Mouse (Mus musculus) embryonic facial prominence, embryonic 13.5 days (tissue): ENCODE measurements at regions not wholly inside any gene's neighbourhood (a gene's known extent, or its start where the extent isn't known, plus 50 kb on each side); places are given as distances from the start of the nearest gene placed in this dataset.

Experiments used
- ATAC-seq: fragments of 200-750 bp; cut with Nextera tagmentation; 2 replicates; pipeline ENCODE4 v1.8.0; 2017; ENCODE audit warnings: low read depth; ENCODE audit not compliant: insufficient number of reproducible peaks, insufficient read depth, low FRiP score, low TSS enrichment
- H3K27ac ChIP-seq: fragments of 300-500 bp; sonication (generic); 2 replicates; pipeline ENCODE4 v1.5.1; 2015; ENCODE audit warnings: moderate library complexity, mild to moderate bottlenecking, inconsistent platforms
- H3K27me3 ChIP-seq: fragments of 300-500 bp; sonication (generic); 2 replicates; pipeline ENCODE4 v1.6.1; 2015; ENCODE audit warnings: mild to moderate bottlenecking, inconsistent platforms
- H3K36me3 ChIP-seq: fragments of 300-500 bp; sonication (generic); 2 replicates; pipeline ENCODE4 v1.6.1; 2015; ENCODE audit warnings: mild to moderate bottlenecking, inconsistent platforms
- H3K4me1 ChIP-seq: fragments of 300-500 bp; sonication (generic); 2 replicates; pipeline ENCODE4 v1.6.1; 2015; ENCODE audit warnings: inconsistent platforms
- H3K4me2 ChIP-seq: fragments of 300-500 bp; sonication (generic); 2 replicates; pipeline ENCODE4 v1.6.1; 2015; ENCODE audit warnings: moderate library complexity, mild to moderate bottlenecking, inconsistent platforms
- H3K4me3 ChIP-seq: fragments of 300-500 bp; sonication (generic); 2 replicates; pipeline ENCODE4 v1.5.1; 2015; ENCODE audit warnings: mild to moderate bottlenecking, inconsistent platforms
- H3K9ac ChIP-seq: fragments of 300-500 bp; sonication (generic); 2 replicates; pipeline ENCODE4 v1.6.1; 2015; ENCODE audit warnings: mild to moderate bottlenecking, inconsistent platforms
- H3K9me3 ChIP-seq: fragments of 300-500 bp; sonication (generic); 2 replicates; pipeline ENCODE4 v1.6.1; 2016; ENCODE audit warnings: inconsistent platforms
- WGBS: fragments of 180-500 bp; shearing (Covaris S2); methylation state at CpG from one replicate; pipeline ENCODE4 v1.1.7; 2015; ENCODE audit warnings: mixed read lengths; 5-methylcytosine and 5-hydroxymethylcytosine counted together

GRCm38 (mm10) chr3:80042756-80043484 is 158.6 kb downstream of the Fam198b start:
- ATAC-seq, result no peak
- 71% methylated on average over 5 of the region's 5 CpGs for WGBS
- Histone ChIP-seq H3K4me2 (no peak overlapping the region), H3K4me3 (no peak overlapping the region), H3K9ac (no peak overlapping the region), H3K36me3 (no peaks in the 10 kb centered on the region), H3K4me1 (no peaks in the 10 kb centered on the region), H3K27me3 (no peaks in the 10 kb centered on the region), H3K9me3 (no peaks in the 10 kb centered on the region), H3K27ac (no peak overlapping the region)

GRCm38 (mm10) chr3:80049495-80050225 is 165.3 kb downstream of the Fam198b start:
- H3K4me1 ChIP-seq, result peaks cover 10% of the 10 kb centered on the region; the same call in 1 of the 2 replicates
- ATAC-seq, result no peak
- no peaks in the 10 kb centered on the region for H3K9me3 ChIP-seq
- no peak overlapping the region for H3K9ac ChIP-seq
- H3K36me3 ChIP-seq, result no peaks in the 10 kb centered on the region
- no peak overlapping the region for H3K27ac ChIP-seq
- no peaks in the 10 kb centered on the region for H3K27me3 ChIP-seq
- WGBS, result 80% methylated on average over 5 of the region's 5 CpGs
- H3K4me2 ChIP-seq, result no peak overlapping the region
- H3K4me3 ChIP-seq, result no peak overlapping the region

- H3K4me3 ChIP-seq, result no peak overlapping the region
- peaks cover 10% of the 10 kb centered on the region; the same call in 1 of the 2 replicates for H3K4me1 ChIP-seq
- H3K4me2 ChIP-seq, result no peak overlapping the region
- no peak for ATAC-seq
- no peaks in the 10 kb centered on the region for H3K27me3 ChIP-seq
- H3K36me3 ChIP-seq, result no peaks in the 10 kb centered on the region
- no peak overlapping the region for H3K9ac ChIP-seq
- H3K9me3 ChIP-seq, result no peaks in the 10 kb centered on the region
- H3K27ac ChIP-seq, result no peak overlapping the region
- 50% methylated on average over 4 of the region's 4 CpGs for WGBS
Measured at GRCm38 (mm10) chr3:80050920-80051319, 166.6 kb downstream of the Fam198b start.

- Histone ChIP-seq H3K4me3 (no peak overlapping the region), H3K27me3 (no peaks in the 10 kb centered on the region), H3K9ac (no peak overlapping the region), H3K4me2 (no peak overlapping the region), H3K27ac (no peak overlapping the region), H3K4me1 (peaks cover 10% of the 10 kb centered on the region; the same call in 1 of the 2 replicates), H3K9me3 (no peaks in the 10 kb centered on the region), H3K36me3 (no peaks in the 10 kb centered on the region)
- ATAC-seq, result no peak
- WGBS, result 45% methylated on average over 4 of the region's 4 CpGs
Measured at GRCm38 (mm10) chr3:80051963-80052362, 167.6 kb downstream of the Fam198b start.

- WGBS, result 49% methylated on average over 3 of the region's 3 CpGs
- H3K9me3 ChIP-seq, result no peaks in the 10 kb centered on the region
- peaks cover 10% of the 10 kb centered on the region; the same call in 1 of the 2 replicates for H3K4me1 ChIP-seq
- no peak overlapping the region for H3K9ac ChIP-seq
- ATAC-seq, result no peak
- no peak overlapping the region for H3K4me2 ChIP-seq
- no peak overlapping the region for H3K27ac ChIP-seq
- H3K27me3 ChIP-seq, result no peaks in the 10 kb centered on the region
- no peaks in the 10 kb centered on the region for H3K36me3 ChIP-seq
- H3K4me3 ChIP-seq, result no peak overlapping the region
Measured at GRCm38 (mm10) chr3:80052879-80053278, 168.5 kb downstream of the Fam198b start.

- Histone ChIP-seq H3K27me3 (no peaks in the 10 kb centered on the region), H3K9ac (no peak overlapping the region), H3K9me3 (no peaks in the 10 kb centered on the region), H3K4me1 (peaks cover 10% of the 10 kb centered on the region; the same call in 1 of the 2 replicates), H3K36me3 (no peaks in the 10 kb centered on the region), H3K4me3 (no peak overlapping the region), H3K4me2 (no peak overlapping the region), H3K27ac (no peak overlapping the region)
- WGBS, result 73% methylated on average over 2 of the region's 2 CpGs
- no peak for ATAC-seq
Measured at GRCm38 (mm10) chr3:80053435-80053834, 169.1 kb downstream of the Fam198b start.

GRCm38 (mm10) chr3:80056636-80057350 is 172.5 kb downstream of the Fam198b start:
- H3K4me3 ChIP-seq, result no peak overlapping the region
- ATAC-seq, result no peak
- 0 out of 2 replicates have a peak, but pooled peaks cover 3% of the 10 kb centered on the region for H3K4me1 ChIP-seq
- H3K27me3 ChIP-seq, result no peaks in the 10 kb centered on the region
- no peaks in the 10 kb centered on the region for H3K9me3 ChIP-seq
- no peak overlapping the region for H3K27ac ChIP-seq
- H3K9ac ChIP-seq, result no peak overlapping the region
- H3K36me3 ChIP-seq, result no peaks in the 10 kb centered on the region
- WGBS, result 59% methylated on average over 6 of the region's 6 CpGs
- no peak overlapping the region for H3K4me2 ChIP-seq

- 30% methylated on average over 2 of the region's 2 CpGs for WGBS
- H3K4me2 ChIP-seq, result no peak overlapping the region
- no peak overlapping the region for H3K27ac ChIP-seq
- H3K27me3 ChIP-seq, result no peaks in the 10 kb centered on the region
- H3K9ac ChIP-seq, result no peak overlapping the region
- H3K36me3 ChIP-seq, result no peaks in the 10 kb centered on the region
- no peaks in the 10 kb centered on the region for H3K9me3 ChIP-seq
- no peak overlapping the region for H3K4me3 ChIP-seq
- no peaks in the 10 kb centered on the region for H3K4me1 ChIP-seq
- ATAC-seq, result no peak
Measured at GRCm38 (mm10) chr3:80058722-80059121, 174.4 kb downstream of the Fam198b start.

- WGBS, result 75% methylated on average over 5 of the region's 5 CpGs
- Histone ChIP-seq H3K27me3 (no peaks in the 10 kb centered on the region), H3K4me1 (no peaks in the 10 kb centered on the region), H3K4me2 (no peak overlapping the region), H3K36me3 (no peaks in the 10 kb centered on the region), H3K9me3 (no peaks in the 10 kb centered on the region), H3K4me3 (no peak overlapping the region), H3K27ac (no peak overlapping the region), H3K9ac (no peak overlapping the region)
- no peak for ATAC-seq
Measured at GRCm38 (mm10) chr3:80070726-80071125, 186.4 kb downstream of the Fam198b start.

GRCm38 (mm10) chr3:80079801-80080418 is 195.6 kb downstream of the Fam198b start:
- ATAC-seq, result no peak
- Histone ChIP-seq H3K4me3 (peak overlapping the region; percentile 31), H3K9ac (peak overlapping the region; percentile 49; the same call in 1 of the 2 replicates)

GRCm38 (mm10) chr3:80081210-80081609 is 196.9 kb downstream of the Fam198b start:
- Histone ChIP-seq H3K9ac (no peak overlapping the region), H3K36me3 (no peaks in the 10 kb centered on the region), H3K27ac (no peak overlapping the region), H3K4me2 (no peak overlapping the region), H3K4me1 (peaks cover 3% of the 10 kb centered on the region; the same call in 1 of the 2 replicates), H3K9me3 (no peaks in the 10 kb centered on the region), H3K4me3 (no peak overlapping the region), H3K27me3 (no peaks in the 10 kb centered on the region)
- 24% methylated on average over 7 of the region's 7 CpGs for WGBS
- no peak for ATAC-seq

More at GRCm38 (mm10) chr3:80079801-80080418, 195.6 kb downstream of the Fam198b start:
- Histone ChIP-seq H3K4me1 (peaks cover 3% of the 10 kb centered on the region; the same call in 1 of the 2 replicates), H3K27me3 (no peaks in the 10 kb centered on the region), H3K9me3 (no peaks in the 10 kb centered on the region), H3K4me2 (peak overlapping the region; percentile 53), H3K36me3 (no peaks in the 10 kb centered on the region), H3K27ac (no peak overlapping the region)
- WGBS, result 10% methylated on average over 10 of the region's 10 CpGs
